Mouse (Mus musculus) midbrain, embryonic 11.5 days (tissue): Measurements from ENCODE around the gene Gon7. TPM values are rescaled to one million over a fixed set of nuclear protein-coding genes. Genes with fewer than 3 reads are reported as not detected.

Experiments
- ATAC-seq: fragments of 200-750 bp; cut with Nextera tagmentation; 2 replicates; pipeline ENCODE4 v1.8.0; 2017; ENCODE audit warnings: moderate TSS enrichment, moderate library complexity; ENCODE audit not compliant: low FRiP score
- DNase-seq: peaks from one replicate; pipeline ENCODE4 v3.0.0; 2015; ENCODE audit warnings: low spot score; ENCODE audit errors: missing footprints
- H3K27ac ChIP-seq: fragments of 300-500 bp; sonication (generic); 2 replicates; pipeline ENCODE4 v1.5.1; 2014; ENCODE audit warnings: low read depth, low read length
- H3K27me3 ChIP-seq: fragments of 300-500 bp; sonication (generic); 2 replicates; pipeline ENCODE4 v1.6.1; 2014; ENCODE audit warnings: mild to moderate bottlenecking, low read length, moderate library complexity, mixed read lengths; ENCODE audit not compliant: control insufficient read depth, insufficient read depth
- H3K36me3 ChIP-seq: fragments of 300-500 bp; sonication (generic); 2 replicates; pipeline ENCODE4 v1.6.1; 2014; ENCODE audit warnings: mild to moderate bottlenecking, low read length, moderate library complexity, mixed read lengths; ENCODE audit not compliant: control insufficient read depth, insufficient read depth
- H3K4me1 ChIP-seq: fragments of 300-500 bp; sonication (generic); 2 replicates; pipeline ENCODE4 v1.6.1; 2014; ENCODE audit warnings: low read length; ENCODE audit not compliant: control insufficient read depth, insufficient read depth
- H3K4me2 ChIP-seq: fragments of 300-500 bp; sonication (generic); 2 replicates; pipeline ENCODE4 v1.6.1; 2014; ENCODE audit warnings: mild to moderate bottlenecking, moderate library complexity
- H3K4me3 ChIP-seq: fragments of 300-500 bp; sonication (generic); 2 replicates; pipeline ENCODE4 v1.5.1; 2014; ENCODE audit warnings: low read depth, low read length
- H3K9ac ChIP-seq: fragments of 300-500 bp; sonication (generic); 2 replicates; pipeline ENCODE4 v1.6.1; 2014; ENCODE audit warnings: low read length
- H3K9me3 ChIP-seq: fragments of 300-500 bp; sonication (generic); 2 replicates; pipeline ENCODE4 v1.6.1; 2016; ENCODE audit warnings: low read length; ENCODE audit not compliant: control insufficient read depth
- WGBS: fragments of 180-500 bp; shearing (Covaris S2); extraction: QIAGEN DNeasy Blood & Tissue Kit; methylation state at CpG from one replicate; pipeline ENCODE4 v1.1.7; 2014; 5-methylcytosine and 5-hydroxymethylcytosine counted together
- polyA plus RNA-seq: library from polyadenylated mRNA; unstranded; fragments of >200 nt; fragmentation: Nextera tagmentation; extraction: Ambion mirVana; gene quantifications from 2 replicates; pipeline ENCODE4 v1.2.1, GENCODE M21; 2014

The Gon7 gene
- polyA plus RNA-seq, 1 experiment from 2014 or later = 47.7 TPM

DNA sequence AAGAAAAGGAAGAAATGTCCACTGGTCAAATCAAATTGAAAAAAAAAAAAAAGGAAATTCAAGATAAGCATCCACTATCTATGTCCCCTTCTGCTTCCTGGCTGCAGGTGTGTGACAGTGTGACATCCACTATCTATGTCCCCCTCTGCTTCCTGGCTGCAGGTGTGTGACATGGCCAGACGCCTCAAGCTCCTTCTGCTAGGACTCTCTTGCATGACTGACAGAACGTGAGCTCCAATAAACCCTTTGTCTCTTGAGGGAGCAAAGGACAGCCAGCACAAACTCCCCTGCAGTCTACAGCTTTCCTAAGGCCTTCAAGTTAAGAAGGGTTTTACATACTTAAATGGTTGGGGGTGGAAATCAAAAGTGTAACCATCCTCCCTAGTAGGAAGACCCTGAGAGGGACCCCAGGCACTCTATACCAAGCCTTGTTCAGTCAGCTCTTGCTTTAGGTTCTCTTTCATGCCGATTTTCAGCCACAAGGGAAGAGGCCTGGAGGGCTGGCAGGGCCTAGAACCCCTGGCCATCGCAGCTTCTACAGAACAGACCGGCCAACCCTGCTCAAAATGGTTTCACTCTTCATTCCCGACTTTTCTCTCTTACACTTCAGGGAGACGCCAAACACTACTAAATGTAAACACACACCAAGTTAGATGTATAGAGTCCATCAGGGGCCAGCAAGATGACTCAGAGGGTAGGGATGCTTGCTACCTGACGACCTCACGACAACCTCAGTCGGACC lies 42.8 kb downstream of the Gon7 start:
- Histone ChIP-seq H3K27me3 (no peaks in the 10 kb centered on the region), H3K4me1 (no peaks in the 10 kb centered on the region), H3K36me3 (no peaks in the 10 kb centered on the region), H3K27ac (no peak overlapping the region), H3K4me3 (no peak overlapping the region), H3K4me2 (no peak overlapping the region), H3K9me3 (no peaks in the 10 kb centered on the region), H3K9ac (no peak overlapping the region)
- peak; percentile 61 for DNase-seq
- no peak for ATAC-seq
- WGBS = 84% methylated on average over 10 of the region's 10 CpGs

GRCm38 (mm10) chr12:102714116-102714515 lies 43.5 kb downstream of the Gon7 start:
- no peaks in the 10 kb centered on the region for H3K36me3 ChIP-seq
- no peak overlapping the region for H3K27ac ChIP-seq
- no peak overlapping the region for H3K4me3 ChIP-seq
- no peak overlapping the region for H3K4me2 ChIP-seq
- ATAC-seq (no peak), DNase-seq (peak; percentile 23)
- no peaks in the 10 kb centered on the region for H3K9me3 ChIP-seq
- 62% methylated on average over 2 of the region's 2 CpGs for WGBS
- no peaks in the 10 kb centered on the region for H3K4me1 ChIP-seq
- H3K27me3 ChIP-seq = no peaks in the 10 kb centered on the region
- no peak overlapping the region for H3K9ac ChIP-seq

- Histone ChIP-seq H3K27me3 (no peaks in the 10 kb centered on the region), H3K27ac (no peak overlapping the region), H3K4me1 (no peaks in the 10 kb centered on the region), H3K36me3 (no peaks in the 10 kb centered on the region), H3K4me2 (no peak overlapping the region), H3K9ac (no peak overlapping the region), H3K9me3 (no peaks in the 10 kb centered on the region), H3K4me3 (no peak overlapping the region)
- WGBS = 86% methylated on average over 20 of the region's 20 CpGs
- ATAC-seq (no peak), DNase-seq (peak; percentile 80)
Observed at GRCm38 (mm10) chr12:102713153-102713865, 44.3 kb downstream of the Gon7 start.

- H3K9ac ChIP-seq = no peak overlapping the region
- H3K4me1 ChIP-seq = no peaks in the 10 kb centered on the region; the same call in 1 of the 2 replicates
- no peak overlapping the region for H3K4me2 ChIP-seq
- H3K27ac ChIP-seq = no peak overlapping the region
- 38% methylated on average over 4 of the region's 4 CpGs for WGBS
- no peaks in the 10 kb centered on the region for H3K9me3 ChIP-seq
- peak; percentile 84 for DNase-seq
- H3K4me3 ChIP-seq = no peak overlapping the region
- no peaks in the 10 kb centered on the region for H3K36me3 ChIP-seq
- no peaks in the 10 kb centered on the region for H3K27me3 ChIP-seq
- ATAC-seq = peak; percentile 23; the same call in 1 of the 2 replicates
Observed at GRCm38 (mm10) chr12:102710851-102711375, 46.7 kb downstream of the Gon7 start.

DNA sequence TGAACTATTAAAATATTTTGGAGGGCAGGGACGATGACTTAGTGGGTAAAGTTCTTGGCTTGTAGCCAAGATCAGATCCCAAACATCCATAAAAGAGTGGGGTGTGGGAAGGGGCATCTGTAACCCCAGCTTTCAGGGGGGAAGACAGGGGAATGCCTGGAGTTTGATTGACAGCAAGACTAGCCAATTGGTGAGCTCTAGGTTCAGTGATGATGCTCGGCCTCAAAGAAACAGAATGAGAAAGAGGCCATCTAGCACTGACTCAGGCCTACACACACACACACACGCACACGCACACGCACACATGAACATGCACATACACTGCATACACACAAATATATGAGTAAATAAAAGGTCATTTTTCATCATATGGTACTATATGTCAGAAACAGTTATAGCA lies 47.7 kb downstream of the Gon7 start:
- H3K9me3 ChIP-seq = no peaks in the 10 kb centered on the region
- peaks cover 5% of the 10 kb centered on the region; the same call in 1 of the 2 replicates for H3K4me1 ChIP-seq
- H3K4me3 ChIP-seq = no peak overlapping the region
- no peak overlapping the region for H3K27ac ChIP-seq
- H3K36me3 ChIP-seq = no peaks in the 10 kb centered on the region
- peak; percentile 81 for DNase-seq
- no peak for ATAC-seq
- H3K4me2 ChIP-seq = no peak overlapping the region
- WGBS = 92% methylated on average over 5 of the region's 5 CpGs
- H3K27me3 ChIP-seq = no peaks in the 10 kb centered on the region
- no peak overlapping the region for H3K9ac ChIP-seq

DNA sequence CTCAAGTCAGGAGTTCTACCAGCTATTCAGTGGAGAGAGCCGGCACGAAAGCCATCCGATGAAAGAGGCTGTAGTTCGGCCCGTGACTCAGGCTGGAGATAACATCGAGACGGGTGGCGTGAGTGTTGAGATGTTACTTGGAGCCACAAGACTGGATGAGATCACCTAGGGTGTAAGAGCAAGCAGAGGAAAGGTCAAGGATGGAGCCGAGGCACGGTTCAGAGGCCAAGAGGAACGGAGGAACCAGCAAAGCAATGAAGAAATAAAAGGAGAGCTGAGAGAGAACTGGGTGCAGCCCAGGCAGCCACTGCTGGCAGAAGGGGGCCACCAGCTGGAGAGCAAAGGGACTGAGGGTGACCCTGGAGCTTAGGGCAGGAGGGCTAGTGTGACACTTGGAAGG lies 49.4 kb downstream of the Gon7 start:
- 73% methylated on average over 11 of the region's 11 CpGs for WGBS

GRCm38 (mm10) chr12:102706833-102707463 lies 50.7 kb downstream of the Gon7 start:
- no peak overlapping the region for H3K27ac ChIP-seq
- H3K4me2 ChIP-seq = no peak overlapping the region
- DNase-seq = peak; percentile 73
- no peak overlapping the region for H3K4me3 ChIP-seq
- ATAC-seq = no peak
- H3K9me3 ChIP-seq = no peaks in the 10 kb centered on the region
- no peaks in the 10 kb centered on the region; the same call in 1 of the 2 replicates for H3K27me3 ChIP-seq
- no peak overlapping the region for H3K9ac ChIP-seq
- no peaks in the 10 kb centered on the region for H3K36me3 ChIP-seq
- peaks cover 30% of the 10 kb centered on the region for H3K4me1 ChIP-seq
- WGBS = 87% methylated on average over 10 of the region's 10 CpGs

More for the DNA sequence above, 49.4 kb downstream of the Gon7 start:
- no peak overlapping the region for H3K4me2 ChIP-seq
- no peaks in the 10 kb centered on the region for H3K36me3 ChIP-seq
- DNase-seq (peak; percentile 56), ATAC-seq (no peak)
- no peak overlapping the region for H3K9ac ChIP-seq
- peaks cover 17% of the 10 kb centered on the region for H3K4me1 ChIP-seq
- no peaks in the 10 kb centered on the region; the same call in 1 of the 2 replicates for H3K27me3 ChIP-seq
- H3K9me3 ChIP-seq = no peaks in the 10 kb centered on the region
- no peak overlapping the region for H3K4me3 ChIP-seq
- no peak overlapping the region for H3K27ac ChIP-seq

DNA sequence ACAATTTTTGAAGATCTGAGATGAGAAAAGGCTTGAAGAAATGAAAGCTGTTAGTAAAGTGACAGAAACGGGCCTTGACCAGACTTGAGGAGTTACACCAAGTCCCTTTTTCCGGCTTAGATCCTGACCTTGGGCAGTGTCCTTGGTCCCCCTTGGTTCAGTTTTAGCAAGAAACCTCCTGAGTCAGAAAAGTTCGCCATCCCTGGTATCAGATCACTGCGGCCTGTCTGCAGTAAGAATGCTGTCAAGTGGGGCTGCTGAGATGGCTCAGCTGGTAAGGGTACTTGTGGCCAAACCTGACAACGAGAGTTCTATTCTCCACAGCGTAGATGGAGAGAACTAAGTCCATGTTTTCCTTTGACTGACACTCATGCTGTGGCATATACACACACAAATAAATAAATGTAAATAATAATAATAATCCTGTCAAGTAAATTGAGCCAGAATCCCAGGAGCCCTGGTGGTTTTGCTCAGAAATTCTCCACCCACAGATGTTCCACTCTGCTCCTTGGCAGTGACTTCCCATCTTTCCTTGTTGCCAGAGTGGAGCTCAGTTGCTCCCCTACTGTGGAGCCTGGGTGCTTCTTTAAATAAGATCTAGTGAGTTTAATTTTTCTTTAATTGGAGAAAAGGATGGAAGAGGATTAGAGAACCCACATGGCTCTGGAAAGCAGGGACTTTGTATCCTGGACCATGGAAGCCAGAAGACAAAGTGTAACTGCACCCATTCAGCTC lies 51.5 kb downstream of the Gon7 start:
- no peaks in the 10 kb centered on the region for H3K36me3 ChIP-seq
- H3K27me3 ChIP-seq = no peaks in the 10 kb centered on the region; the same call in 1 of the 2 replicates
- H3K4me1 ChIP-seq = peaks cover 33% of the 10 kb centered on the region
- H3K9ac ChIP-seq = peak overlapping the region; percentile 78
- DNase-seq = peak; percentile 83
- H3K4me2 ChIP-seq = peak overlapping the region; percentile 94
- ATAC-seq = no peak
- H3K4me3 ChIP-seq = no peak overlapping the region; the same call in 1 of the 2 replicates
- no peak overlapping the region for H3K27ac ChIP-seq
- no peaks in the 10 kb centered on the region for H3K9me3 ChIP-seq
- WGBS = 79% methylated on average over 6 of the region's 6 CpGs
